Mouse (Mus musculus): ENCODE measurements around the gene Arhgap27. TPM values are rescaled to one million over a fixed set of nuclear protein-coding genes. Genes with fewer than 3 reads are reported as not detected.
"Not testable (repeated sequence)": the region's sequence is repeated elsewhere in the genome, so short reads cannot be mapped to it uniquely, and the experiment has no call there.

Gene Arhgap27
- polyA plus RNA-seq (2015; fragmentation: Nextera tagmentation; extraction: Ambion mirVana), result 16.9 and 18.7 TPM in 2 replicates

DNA sequence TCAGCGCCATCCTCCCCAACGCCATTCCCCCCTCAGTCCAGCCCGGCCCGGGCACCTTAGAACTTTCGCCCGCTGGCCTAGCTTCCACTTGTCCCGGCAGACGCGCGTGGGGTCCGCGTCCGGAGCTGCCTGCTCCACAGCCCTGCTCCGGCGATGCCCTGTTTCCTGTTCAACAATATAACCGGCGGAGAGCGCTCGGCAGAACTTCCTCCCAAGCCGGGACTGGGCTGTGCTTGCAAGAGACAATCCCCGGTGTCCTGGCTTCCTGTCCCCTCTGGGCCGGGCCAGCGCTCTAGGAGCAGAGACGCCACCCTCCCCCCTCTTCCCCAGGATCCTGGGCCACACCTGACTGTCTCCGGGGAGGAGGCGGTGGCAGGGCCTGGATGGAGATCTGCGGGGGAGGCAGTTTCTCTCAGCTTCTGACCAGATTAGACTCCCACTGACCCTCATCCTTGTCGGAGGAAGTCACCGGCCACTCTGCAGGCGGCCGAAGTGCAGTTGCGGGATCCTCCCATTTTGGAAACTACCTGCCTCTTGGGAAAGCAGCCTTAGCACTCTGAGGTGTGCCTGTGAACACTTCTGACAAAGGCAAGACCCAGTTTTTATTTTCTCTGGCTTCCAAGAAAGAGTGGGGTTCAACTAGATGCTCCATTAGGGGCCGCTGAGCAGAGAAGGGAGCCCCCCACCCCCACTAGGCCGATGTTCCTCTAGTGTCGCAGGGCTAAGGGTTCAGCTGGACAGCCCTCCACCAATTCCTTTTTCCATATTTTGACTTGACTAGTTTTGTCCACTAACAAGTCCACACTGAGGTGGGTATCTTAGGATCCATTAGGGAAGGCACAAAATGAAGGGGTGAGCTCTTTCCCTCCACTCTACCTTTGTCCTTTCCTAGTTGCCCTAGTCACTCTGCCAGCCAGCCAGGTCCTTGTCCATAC lies at the start of gene Arhgap27:
TSS of gene Arhgap27 (minus strand) at position 479 of the 935 bp plus-strand sequence.
- H3K4me3 ChIP-seq (ENCODE audit: low read depth, low read length), result peak within 1 kb of the TSS; percentile 49
- H3K27me3 ChIP-seq (replicated peaks; ENCODE audit: control insufficient read depth, insufficient read depth, low read length), result peaks cover 3% of the 10 kb centered on the region; the same call in 1 of the 2 replicates
- ATAC-seq, result 0 out of 2 replicates have a peak, but pooled peaks have one; percentile 6
- H3K9ac ChIP-seq (ENCODE audit: low read depth, low read length), result peak within 1 kb of the TSS; percentile 54
- 5% methylated on average over 35 of the region's 35 CpGs for WGBS
- H3K4me2 ChIP-seq (replicated peaks; ENCODE audit: low read depth), result peak within 1 kb of the TSS; percentile 91
- peaks cover 16% of the 10 kb centered on the region; the same call in 1 of the 2 replicates for H3K4me1 ChIP-seq (replicated peaks; ENCODE audit: control insufficient read depth, insufficient read depth, low read length)
- no peaks in the 10 kb centered on the region for H3K9me3 ChIP-seq (ENCODE audit: control insufficient read depth)
- peaks cover 19% of the 10 kb centered on the region; the same call in 1 of the 2 replicates for H3K36me3 ChIP-seq (ENCODE audit: control insufficient read depth, insufficient read depth)
- TF ChIP-seq CTCF (IDR thresholded peaks at IDR 0.05; ENCODE audit: low read depth), result no peak
- H3K27ac ChIP-seq (ENCODE audit: low read depth, low read length), result peak within 1 kb of the TSS; percentile 77

DNA sequence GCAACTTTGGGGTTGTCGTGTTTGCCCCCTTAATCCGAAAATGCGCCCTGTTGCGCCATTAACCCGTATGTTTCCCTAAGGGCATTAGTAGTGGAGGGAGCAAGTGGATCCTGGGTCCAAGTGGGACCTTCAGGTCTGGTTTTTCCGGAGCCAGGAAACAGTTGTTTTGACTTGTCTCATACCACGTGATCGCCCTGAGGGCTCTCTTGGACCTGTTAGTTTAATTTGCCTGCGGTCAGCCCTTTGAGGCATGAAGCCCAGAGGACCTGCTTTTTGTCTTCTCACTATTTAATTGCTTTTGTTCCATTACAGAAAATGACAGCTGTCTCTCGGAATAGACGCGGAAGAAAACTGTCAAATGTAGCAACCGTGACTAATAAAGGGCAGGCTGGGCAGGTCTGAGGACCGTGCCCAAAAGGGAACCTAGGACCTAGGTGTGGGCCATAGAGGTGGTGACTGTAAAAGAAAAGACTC lies 49.5 kb upstream of the Arhgap27 start:
- H3K4me3 ChIP-seq (ENCODE audit: low read depth, low read length), result peak overlapping the region; percentile 86
- H3K9me3 ChIP-seq (ENCODE audit: control insufficient read depth), result no peaks in the 10 kb centered on the region
- WGBS, result under 1% methylated on average over 14 of the region's 14 CpGs
- no peaks in the 10 kb centered on the region; the same call in 1 of the 2 replicates for H3K36me3 ChIP-seq (ENCODE audit: control insufficient read depth, insufficient read depth)
- peak; percentile 53 for ATAC-seq
- H3K4me2 ChIP-seq (replicated peaks; ENCODE audit: low read depth), result peak overlapping the region; percentile 88
- no peaks in the 10 kb centered on the region for H3K27me3 ChIP-seq (replicated peaks; ENCODE audit: control insufficient read depth, insufficient read depth, low read length)
- no peaks in the 10 kb centered on the region for H3K4me1 ChIP-seq (replicated peaks; ENCODE audit: control insufficient read depth, insufficient read depth, low read length)
- peak overlapping the region; percentile 86 for H3K27ac ChIP-seq (ENCODE audit: low read depth, low read length)
- no peak for TF ChIP-seq CTCF (IDR thresholded peaks at IDR 0.05; ENCODE audit: low read depth)
- peak overlapping the region; percentile 86 for H3K9ac ChIP-seq (ENCODE audit: low read depth, low read length)

- Histone ChIP-seq H3K9me3 (ENCODE audit: control insufficient read depth) (no peaks in the 10 kb centered on the region), H3K9ac (ENCODE audit: low read depth, low read length) (peak within 1 kb of the TSS; percentile 86), H3K27me3 (replicated peaks; ENCODE audit: control insufficient read depth, insufficient read depth, low read length) (no peaks in the 10 kb centered on the region), H3K27ac (ENCODE audit: low read depth, low read length) (peak within 1 kb of the TSS; percentile 86), H3K4me3 (ENCODE audit: low read depth, low read length) (peak within 1 kb of the TSS; percentile 86), H3K36me3 (ENCODE audit: control insufficient read depth, insufficient read depth) (no peaks in the 10 kb centered on the region; the same call in 1 of the 2 replicates), H3K4me1 (replicated peaks; ENCODE audit: control insufficient read depth, insufficient read depth, low read length) (no peaks in the 10 kb centered on the region), H3K4me2 (replicated peaks; ENCODE audit: low read depth) (peak within 1 kb of the TSS; percentile 88)
- ATAC-seq, result peak; percentile 95
- 0% methylated on average over 64 of the region's 67 CpGs for WGBS
- no peak for TF ChIP-seq CTCF (IDR thresholded peaks at IDR 0.05; ENCODE audit: low read depth)
Measured at GRCm38 (mm10) chr11:103411981-103412949, 48.8 kb upstream of the Arhgap27 start, which contains the start of gene Plekhm1. TSS of gene Plekhm1 (minus strand) at chr11:103412687.

GRCm38 (mm10) chr11:103411301-103411700 lies 47.8 kb upstream of the Arhgap27 start:
- peak overlapping the region; percentile 86; the same call in 1 of the 2 replicates for H3K4me3 ChIP-seq (ENCODE audit: low read depth, low read length)
- no peak for TF ChIP-seq CTCF (IDR thresholded peaks at IDR 0.05; ENCODE audit: low read depth)

GRCm38 (mm10) chr11:103408880-103409279 lies 45.4 kb upstream of the Arhgap27 start:
- H3K27me3 ChIP-seq (replicated peaks; ENCODE audit: control insufficient read depth, insufficient read depth, low read length), result no peaks in the 10 kb centered on the region
- no peak overlapping the region; the same call in 1 of the 2 replicates for H3K27ac ChIP-seq (ENCODE audit: low read depth, low read length)
- TF ChIP-seq CTCF (IDR thresholded peaks at IDR 0.05; ENCODE audit: low read depth), result no peak
- no peak overlapping the region for H3K4me3 ChIP-seq (ENCODE audit: low read depth, low read length)
- no peaks in the 10 kb centered on the region for H3K9me3 ChIP-seq (ENCODE audit: control insufficient read depth)
- no peak for ATAC-seq
- H3K9ac ChIP-seq (ENCODE audit: low read depth, low read length), result no peak overlapping the region
- peaks cover under 1% of the 10 kb centered on the region; the same call in 1 of the 2 replicates for H3K36me3 ChIP-seq (ENCODE audit: control insufficient read depth, insufficient read depth)
- 87% methylated on average over 13 of the region's 13 CpGs for WGBS
- no peak overlapping the region for H3K4me2 ChIP-seq (replicated peaks; ENCODE audit: low read depth)
- no peaks in the 10 kb centered on the region for H3K4me1 ChIP-seq (replicated peaks; ENCODE audit: control insufficient read depth, insufficient read depth, low read length)

More at GRCm38 (mm10) chr11:103411301-103411700, 47.8 kb upstream of the Arhgap27 start:
- H3K4me1 ChIP-seq (replicated peaks; ENCODE audit: control insufficient read depth, insufficient read depth, low read length), result no peaks in the 10 kb centered on the region
- WGBS, result 86% methylated on average over 1 of the region's 1 CpGs
- ATAC-seq, result no peak
- H3K9me3 ChIP-seq (ENCODE audit: control insufficient read depth), result no peaks in the 10 kb centered on the region
- no peaks in the 10 kb centered on the region; the same call in 1 of the 2 replicates for H3K36me3 ChIP-seq (ENCODE audit: control insufficient read depth, insufficient read depth)
- no peak overlapping the region for H3K9ac ChIP-seq (ENCODE audit: low read depth, low read length)
- peak overlapping the region; percentile 88 for H3K4me2 ChIP-seq (replicated peaks; ENCODE audit: low read depth)
- H3K27ac ChIP-seq (ENCODE audit: low read depth, low read length), result no peak overlapping the region
- no peaks in the 10 kb centered on the region for H3K27me3 ChIP-seq (replicated peaks; ENCODE audit: control insufficient read depth, insufficient read depth, low read length)

GRCm38 (mm10) chr11:103407136-103407535 lies 43.6 kb upstream of the Arhgap27 start:
- H3K27ac ChIP-seq (ENCODE audit: low read depth, low read length); H3K9ac ChIP-seq (ENCODE audit: low read depth, low read length); H3K36me3 ChIP-seq (ENCODE audit: control insufficient read depth, insufficient read depth); ATAC-seq; H3K4me2 ChIP-seq (replicated peaks; ENCODE audit: low read depth); H3K27me3 ChIP-seq (replicated peaks; ENCODE audit: control insufficient read depth, insufficient read depth, low read length); H3K4me1 ChIP-seq (replicated peaks; ENCODE audit: control insufficient read depth, insufficient read depth, low read length); H3K4me3 ChIP-seq (ENCODE audit: low read depth, low read length); H3K9me3 ChIP-seq (ENCODE audit: control insufficient read depth): not testable (repeated sequence)
- WGBS, result 53% methylated on average over 5 of the region's 5 CpGs

All from intestine, postnatal 0 days (tissue).